Mouse (Mus musculus) heart, postnatal 0 days (tissue): ENCODE results near the gene Srr.

Experiments used
- CTCF ChIP-seq: IDR thresholded peaks from 2 replicates; pipeline ENCODE4 v1.5.1; 2016; ENCODE audit warnings: antibody characterized with exemption, control low read depth, low read depth
- EP300 ChIP-seq: IDR thresholded peaks from 2 replicates; pipeline ENCODE4 v1.6.1; 2016; ENCODE audit warnings: antibody characterized with exemption, low read depth

DNA sequence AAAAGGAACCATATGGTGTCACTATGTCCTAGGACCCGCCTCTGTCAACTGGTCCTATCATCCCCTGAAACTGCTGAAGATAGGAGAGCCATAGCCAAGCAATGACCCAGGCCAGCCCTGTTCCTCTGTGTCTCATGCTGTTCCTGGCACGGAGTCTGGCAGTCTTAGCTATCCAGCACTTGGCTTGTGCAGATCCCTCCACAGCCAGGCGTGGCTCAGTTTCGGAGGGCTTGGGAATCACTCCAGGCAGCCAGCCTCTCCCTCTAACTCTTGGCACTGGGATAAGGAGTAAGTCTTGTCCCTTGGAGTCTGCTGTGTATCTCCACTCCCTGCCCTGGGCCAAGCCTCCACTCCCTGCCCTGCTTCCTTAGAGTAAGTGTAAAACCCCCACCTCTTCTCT, 59.1 kb downstream of the Srr start:
- TF ChIP-seq CTCF (no peak), EP300 (no peak)
